Mouse (Mus musculus): ENCODE measurements around the gene Mboat1.

DNA sequence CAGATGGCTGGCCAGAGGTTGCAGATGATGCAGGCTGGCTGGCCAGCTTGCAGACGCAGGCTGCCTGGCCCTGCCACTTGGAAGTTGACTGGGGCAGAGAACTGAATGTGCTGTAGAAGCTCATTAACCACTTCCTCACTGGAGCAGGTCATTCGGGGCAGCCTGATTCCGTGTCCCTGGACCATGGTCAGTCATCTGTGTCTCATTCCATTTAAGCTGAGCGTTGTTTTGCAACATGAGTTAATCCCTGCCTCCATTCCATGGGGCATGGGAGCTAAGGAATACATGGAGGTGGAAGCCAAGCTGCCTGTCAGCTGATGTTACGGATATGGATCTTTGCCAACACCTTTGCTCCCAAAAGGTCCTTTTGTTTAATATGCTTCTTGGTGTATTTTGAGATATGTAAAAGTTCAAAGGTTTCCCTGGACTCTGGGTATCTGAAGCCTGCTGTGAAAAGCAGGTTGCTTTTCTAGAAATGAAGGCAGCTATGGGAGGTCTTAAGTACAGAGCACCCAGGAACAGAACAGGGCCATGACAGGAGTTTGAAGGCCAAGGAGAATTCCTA lies 114.1 kb downstream of the Mboat1 start:
- TF ChIP-seq POLR2A (IDR thresholded peaks at IDR 0.05; ENCODE audit: borderline replicate concordance, extremely low read depth, insufficient read depth, insufficient read length, poor library complexity, severe bottlenecking) (no peak), CTCF (IDR thresholded peaks at IDR 0.05; ENCODE audit: borderline replicate concordance, extremely low read depth, insufficient read depth, insufficient read length) (no peak)
